Mouse (Mus musculus): ENCODE data around the gene Catsperg1.

DNA sequence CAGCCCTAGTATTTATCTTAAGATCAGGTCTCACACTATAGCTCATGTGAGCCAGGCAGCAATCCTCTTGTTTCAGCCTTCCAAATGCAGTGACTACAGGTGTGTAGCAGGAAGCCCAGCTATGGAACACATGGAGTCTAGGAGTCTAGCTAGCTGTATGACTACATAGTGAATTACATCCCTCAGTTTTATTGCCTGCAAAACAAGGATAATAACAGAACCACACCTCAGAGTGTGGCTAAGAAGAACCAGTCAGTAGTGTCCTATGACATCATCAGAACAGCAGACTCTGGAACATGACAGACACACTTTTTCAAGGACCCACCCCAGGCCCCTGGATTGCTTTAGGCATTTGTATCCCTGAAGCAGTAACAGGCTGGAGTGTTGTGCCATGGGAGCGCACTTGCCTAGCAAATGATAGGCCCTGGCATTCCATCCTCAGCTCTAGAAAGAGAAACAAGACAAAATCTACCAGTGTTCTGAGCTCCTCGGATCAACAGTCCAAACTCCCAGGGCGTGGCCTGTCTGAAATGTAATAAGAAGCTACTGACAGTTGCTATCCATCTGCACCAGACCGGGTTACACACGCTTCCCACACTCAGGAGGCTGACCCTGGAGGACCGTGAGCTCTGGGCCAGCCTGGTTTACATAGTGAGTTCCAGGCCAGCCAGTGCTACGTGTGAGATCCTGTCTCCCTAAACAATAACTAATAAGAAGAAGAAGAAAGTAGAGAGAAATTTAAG lies 67.0 kb downstream of the Catsperg1 start:
- TF ChIP-seq CTCF (conservative IDR thresholded peaks at IDR 0.05; ENCODE audit: low read length) (no peak), POU5F1 (IDR thresholded peaks at IDR 0.05; ENCODE audit: borderline replicate concordance, low read length) (no peak)

Data from E14TG2a.4 (cell line).